Mouse (Mus musculus) skeletal muscle tissue, adult 2 months (tissue): ENCODE data around the gene Gpam.
A peak's percentile ranks its signal among the peaks of the same experiment; 100 is the strongest.
"Not testable (repeated sequence)": the region's sequence is repeated elsewhere in the genome, so short reads cannot be mapped to it uniquely, and the experiment has no call there.

Source experiments
- DNase-seq: peaks from one replicate; pipeline ENCODE4 v3.0.0-alpha.2; 2012; ENCODE audit warnings: low read depth, low spot score

The Gpam gene

DNA sequence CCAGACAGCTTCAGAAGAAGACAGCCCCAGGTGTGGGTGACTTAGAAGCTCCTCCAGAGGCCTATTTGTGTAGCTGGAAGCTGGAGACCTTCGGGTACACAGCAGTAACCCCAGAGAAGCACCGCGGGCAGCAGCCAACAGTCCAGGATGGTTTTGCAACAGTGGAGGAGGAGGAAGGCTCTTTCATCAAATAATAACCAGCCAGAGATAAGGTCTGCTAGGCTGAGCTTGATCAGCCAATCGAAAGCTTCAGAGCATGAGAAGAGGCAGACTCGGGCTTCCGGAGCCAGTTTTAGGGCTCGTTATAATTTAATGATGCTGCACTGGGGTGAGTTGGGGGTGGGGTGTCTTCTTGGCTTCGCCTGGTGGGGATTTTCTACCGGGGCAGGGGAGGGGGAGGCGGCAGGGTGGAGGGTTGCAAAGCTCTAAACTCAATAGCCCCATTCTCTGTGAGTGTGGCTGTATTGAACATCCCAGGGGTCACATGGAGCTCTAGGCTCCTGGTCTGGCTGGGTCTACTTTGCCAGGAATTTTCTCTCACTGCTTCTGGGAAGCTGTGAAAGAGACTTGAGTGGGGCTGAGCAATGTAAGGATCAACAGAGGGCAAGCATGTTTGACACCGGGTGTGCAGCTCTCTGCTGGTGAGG, at the start of gene Gpam:
Gpam (minus strand) TSS at position 167 of the 647 bp plus-strand sequence.
- DNase-seq: no peak

DNA sequence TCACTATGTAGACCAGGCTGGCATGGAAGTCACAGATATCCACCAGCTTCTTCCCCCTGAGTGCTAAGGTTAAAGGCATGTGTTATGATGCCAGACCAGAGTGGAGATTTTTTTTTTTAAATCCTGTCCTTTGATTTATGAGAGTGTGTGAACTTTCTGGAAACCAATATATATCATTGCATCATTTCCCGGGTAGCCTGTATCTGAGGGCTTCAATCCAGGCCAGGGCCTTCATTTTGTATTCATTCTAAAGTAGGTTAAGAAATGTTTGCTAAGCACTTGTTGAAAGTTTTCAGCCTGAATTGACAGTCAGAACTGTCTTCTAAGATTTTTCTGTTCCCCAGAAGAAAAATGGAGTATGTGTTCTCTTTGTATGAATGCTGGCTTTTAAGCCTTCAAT, 44.5 kb upstream of the Gpam start:
- DNase-seq: no peak

DNA sequence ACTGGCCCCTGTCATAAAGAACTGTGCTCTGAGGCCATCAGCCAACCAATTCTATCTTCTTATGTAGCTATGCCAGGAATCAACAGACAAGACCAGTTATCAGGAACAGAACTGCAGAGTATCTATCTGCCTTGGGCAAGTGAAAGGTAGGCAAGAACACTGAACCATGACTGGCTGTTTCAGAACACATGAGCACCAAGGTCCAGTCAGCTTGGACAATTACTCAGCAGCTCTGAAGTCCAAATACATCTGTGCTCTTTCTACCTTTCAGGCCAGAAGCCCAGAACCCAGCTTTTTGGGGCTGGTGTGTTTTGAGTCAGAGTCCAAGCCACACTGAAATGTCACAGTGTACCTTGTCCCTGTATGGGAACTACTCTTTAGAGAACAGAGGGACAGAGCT, 43.4 kb upstream of the Gpam start:
- no peak for DNase-seq

DNA sequence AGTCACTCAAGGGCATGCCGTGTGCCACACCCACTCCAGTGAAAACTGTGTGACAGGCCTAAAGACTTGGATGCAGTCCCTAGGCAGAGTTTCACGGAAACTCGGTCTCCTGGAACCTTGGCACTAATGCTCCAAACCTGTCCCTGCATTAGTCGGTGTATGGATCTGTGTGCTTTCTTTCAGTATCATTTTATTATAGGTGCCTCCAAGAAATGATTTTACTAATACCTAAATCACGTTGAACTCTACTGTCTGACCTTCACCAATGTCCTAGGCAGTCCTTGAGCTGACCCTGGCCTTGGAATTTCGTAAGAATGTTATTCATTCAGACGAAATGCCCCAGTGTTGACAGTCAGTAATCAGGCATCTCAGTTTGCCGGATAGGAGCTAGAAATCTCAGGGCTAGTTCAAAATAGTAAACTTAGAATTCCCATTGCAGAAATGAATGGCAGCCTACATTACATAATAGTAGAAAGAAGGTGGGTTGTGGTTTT, 42.2 kb upstream of the Gpam start:
- not testable (repeated sequence) for DNase-seq

DNA sequence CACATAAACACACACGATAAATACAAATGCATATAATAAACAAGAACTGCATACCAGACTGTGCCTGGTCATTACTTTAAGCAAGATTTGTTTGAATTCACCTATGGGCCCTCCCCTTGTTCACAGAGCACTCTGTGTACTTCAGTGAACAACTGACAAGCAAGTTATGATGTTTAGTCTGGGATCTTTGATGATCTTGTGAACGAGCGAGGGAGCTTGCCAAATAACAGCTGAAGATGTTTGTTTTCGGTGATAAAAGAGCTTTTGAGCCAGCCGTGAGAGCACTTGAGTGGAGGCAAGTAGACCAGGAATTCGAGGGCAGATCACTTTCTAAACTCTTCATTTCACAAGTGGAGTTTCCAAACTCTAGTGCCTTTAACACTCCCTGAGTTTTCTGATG, 41.3 kb upstream of the Gpam start:
- no peak for DNase-seq

DNA sequence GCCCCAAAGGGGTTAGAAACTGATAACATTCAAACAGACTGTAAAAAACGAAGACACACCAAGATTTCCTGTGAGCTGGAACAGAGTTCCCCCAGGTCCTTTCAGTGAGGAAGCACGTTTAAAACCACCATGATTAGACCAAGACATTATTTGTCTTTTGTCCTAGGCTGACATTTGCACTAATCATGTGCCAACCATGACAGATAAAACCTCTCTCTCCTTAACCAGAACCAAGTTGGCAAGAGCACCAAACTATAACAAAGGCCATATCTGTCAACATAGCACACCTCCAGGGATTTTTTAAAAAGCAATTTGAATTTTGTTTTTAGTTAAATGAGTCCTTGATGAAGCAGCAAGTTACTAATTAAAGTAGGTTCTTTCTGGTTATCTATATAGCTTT, 40.7 kb upstream of the Gpam start:
- DNase-seq: no peak

DNA sequence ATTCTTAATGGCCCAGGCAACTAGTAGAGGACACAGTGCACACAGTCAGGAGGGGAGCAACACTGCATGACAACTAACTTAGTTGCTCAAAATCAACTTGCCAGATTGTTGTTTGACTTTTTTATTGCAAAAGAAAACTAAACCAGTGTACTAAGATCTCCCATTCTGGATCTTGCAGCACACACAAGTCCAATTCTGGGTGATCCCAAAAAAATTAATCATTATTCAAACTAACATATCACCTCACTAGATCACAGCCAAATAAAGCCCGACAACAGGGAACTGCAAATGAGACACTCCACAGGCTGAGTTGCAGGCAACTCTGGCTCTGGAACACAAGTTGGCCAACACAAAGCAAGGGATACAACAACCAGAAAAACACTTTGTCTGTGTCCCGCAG, 39.7 kb upstream of the Gpam start:
- DNase-seq: no peak

DNA sequence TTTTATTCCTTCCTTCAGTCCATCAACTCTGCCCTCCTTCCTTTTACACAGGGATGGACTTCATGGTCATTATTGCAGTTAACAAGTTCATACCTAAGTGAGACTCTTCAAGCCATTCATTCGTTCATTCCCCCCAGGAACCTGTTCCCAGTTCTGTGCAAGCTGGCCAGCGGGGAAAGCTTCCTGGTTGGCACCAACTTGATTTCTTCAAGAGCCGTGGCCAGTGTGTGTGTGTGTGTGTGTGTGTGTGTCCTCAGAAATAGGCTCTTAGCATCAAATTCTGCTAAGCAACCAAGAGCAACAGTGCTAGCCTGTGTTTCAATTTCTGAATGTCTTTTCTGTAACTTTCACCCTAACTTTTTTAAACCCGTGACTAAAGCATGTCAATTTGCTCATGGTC, 38.9 kb upstream of the Gpam start:
- no peak for DNase-seq

DNA sequence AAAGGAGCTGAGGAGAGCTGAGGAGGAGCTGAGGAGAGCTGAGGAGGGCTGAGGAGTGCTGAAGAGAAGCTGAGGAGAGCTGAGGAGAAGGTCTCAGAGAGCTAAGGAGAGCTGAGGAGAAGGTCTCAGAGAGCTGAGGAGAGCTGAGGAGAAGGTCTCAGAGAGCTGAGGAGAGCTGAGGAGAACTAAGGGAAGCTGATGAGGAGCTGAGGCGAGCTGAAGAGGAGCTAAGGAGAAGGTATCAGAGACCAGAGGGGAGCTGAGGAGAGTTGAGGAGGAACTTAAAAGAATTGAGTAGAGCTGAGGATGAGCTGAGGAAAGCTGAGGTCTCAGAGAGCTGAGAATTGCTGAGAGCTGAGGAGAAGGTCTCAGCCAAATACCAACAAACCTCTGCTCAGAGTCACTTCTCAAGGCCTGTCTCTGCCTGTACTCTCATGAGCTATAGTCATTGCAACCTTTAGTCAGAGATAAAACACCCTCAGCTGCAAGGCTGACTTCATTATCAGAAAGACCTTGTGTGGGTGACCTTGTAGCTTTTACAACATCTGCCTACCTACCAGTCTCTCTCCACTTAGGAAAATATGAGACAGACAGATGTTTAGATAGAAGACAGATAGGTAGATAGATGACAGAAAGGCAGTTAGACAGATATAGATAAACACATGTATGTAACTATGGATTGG, 38.3 kb upstream of the Gpam start:
- no peak for DNase-seq

DNA sequence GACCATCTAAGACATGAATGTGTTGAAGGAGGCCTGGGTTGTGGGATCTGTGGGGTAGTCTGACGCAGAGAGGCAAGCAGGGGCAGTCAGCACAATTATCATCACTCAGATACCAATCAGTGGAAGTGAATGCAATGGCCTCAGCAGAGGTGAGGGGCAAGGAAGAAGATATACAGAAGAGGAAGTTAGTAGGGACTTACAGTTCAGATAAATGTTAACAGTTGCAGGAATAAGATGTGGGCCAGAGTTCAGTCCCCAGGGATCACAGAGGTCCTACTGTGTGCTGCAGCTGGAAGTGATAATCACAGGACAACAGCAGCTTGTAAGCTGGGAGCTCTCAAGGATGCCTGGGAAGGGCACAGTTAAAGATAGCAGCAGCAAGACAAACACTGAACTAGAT, 37.1 kb upstream of the Gpam start:
- no peak for DNase-seq

DNA sequence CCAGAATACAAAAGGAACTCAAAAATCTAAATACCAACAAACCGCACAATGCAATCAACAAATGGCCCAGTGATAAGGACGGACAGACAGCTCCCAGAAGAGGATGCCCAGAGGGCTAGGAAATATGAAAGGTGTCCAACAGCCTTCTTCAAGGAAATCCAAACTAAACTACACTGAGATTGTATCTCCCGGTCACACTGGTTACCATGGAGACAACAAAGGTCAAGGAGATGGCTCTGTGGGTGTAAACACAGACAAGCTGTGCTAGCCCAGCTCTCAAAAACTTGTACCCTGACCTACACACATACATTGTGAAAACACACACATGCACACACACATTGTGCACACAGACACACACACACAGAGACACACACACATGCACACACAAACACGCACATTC, 35.2 kb upstream of the Gpam start:
- no peak for DNase-seq

DNA sequence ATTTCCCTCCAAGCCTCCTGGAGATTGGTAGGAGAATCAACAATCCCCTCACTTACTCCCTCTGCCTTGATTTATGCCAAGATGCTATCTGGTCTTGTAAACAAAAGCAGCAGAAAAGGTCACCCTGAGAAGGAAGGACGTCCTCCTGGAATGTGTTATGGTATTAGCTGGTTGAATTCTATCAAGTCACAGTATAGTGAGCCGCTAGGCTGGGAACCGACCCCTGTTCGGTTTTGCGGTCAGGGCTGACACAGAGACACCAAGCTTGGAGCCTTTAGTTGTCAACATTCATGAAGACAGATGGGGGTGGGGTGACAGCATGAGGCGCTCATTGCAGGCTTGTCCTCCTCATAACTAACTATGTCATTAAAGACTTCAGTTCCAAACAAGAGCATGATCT, 32.8 kb upstream of the Gpam start:
- DNase-seq: no peak

DNA sequence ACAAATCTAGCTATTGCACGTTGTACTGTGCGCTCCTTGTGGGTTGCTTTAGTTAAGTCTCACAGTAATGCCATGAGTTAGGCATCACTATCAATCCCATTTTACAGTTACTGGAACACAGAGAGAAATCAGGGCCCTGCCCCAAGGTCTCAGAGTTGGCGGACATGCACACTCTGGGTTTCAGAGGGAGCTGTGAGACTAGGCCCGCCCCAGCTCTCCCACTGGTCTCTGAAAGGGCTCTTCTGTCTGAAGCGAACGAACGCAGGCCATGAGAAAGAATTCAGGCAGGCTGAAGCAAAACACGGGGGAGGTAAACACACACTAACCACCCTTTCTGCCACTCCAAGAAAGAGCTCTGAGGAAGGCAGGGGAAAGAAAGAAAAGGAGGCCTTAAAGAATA, 31.6 kb upstream of the Gpam start:
- no peak for DNase-seq

DNA sequence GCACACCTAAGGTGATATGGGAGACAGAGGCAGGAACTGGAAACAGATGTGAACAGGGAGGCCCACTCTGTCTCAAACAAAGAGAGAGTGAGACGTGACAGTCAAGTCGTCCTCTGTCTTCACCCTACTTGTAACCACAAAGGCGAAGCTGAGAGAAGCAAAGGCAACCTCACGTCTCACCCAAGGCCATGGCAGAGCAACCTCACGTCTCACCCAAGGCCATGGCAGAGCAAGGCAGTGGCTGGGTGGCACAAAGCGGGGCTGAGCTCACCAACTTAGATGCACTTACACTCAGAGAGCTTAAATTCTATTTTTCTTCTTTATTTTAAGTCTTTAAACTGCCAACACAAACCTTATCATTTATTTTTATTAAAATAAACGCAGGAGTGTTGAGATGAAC, 30.0 kb upstream of the Gpam start:
- no peak for DNase-seq

DNA sequence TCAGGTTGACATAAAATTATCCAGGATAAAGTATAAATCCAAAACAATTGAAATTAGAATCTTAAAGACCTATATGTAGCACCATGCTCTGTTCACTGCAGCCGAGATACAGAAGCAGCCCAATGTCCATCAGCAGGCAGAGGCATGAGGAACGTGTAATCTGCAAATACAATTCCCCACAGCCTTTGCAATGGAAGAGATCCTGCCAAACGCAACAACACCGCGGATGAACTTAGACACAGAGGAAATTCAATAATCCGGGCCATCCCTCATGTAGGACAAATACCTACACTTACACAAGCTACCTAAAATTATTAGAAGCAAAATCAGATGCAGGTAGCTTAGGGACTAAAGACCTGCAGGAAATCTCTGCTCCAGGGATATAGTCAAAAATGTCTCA, 25.9 kb upstream of the Gpam start:
- DNase-seq: no peak

DNA sequence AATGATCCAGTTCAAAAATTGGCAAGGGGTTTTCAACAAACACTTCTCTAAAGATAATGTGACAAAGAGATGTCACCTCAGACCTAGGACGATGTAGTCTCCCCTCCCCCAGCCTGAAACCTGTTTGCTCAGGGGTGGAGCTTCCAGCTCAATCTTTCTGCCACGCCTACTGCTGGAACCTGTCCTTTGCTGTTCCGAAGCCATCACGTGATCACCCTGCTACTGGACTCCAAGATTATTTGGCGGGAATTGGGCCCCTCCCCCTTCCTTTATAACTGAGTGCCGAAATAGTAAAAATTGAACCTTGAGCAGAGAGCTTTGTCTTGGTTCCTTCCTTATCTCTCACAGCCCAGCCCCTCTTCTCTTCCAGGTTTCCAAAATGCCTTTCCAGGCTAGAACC, 25.2 kb upstream of the Gpam start:
- DNase-seq: not testable (repeated sequence)

DNA sequence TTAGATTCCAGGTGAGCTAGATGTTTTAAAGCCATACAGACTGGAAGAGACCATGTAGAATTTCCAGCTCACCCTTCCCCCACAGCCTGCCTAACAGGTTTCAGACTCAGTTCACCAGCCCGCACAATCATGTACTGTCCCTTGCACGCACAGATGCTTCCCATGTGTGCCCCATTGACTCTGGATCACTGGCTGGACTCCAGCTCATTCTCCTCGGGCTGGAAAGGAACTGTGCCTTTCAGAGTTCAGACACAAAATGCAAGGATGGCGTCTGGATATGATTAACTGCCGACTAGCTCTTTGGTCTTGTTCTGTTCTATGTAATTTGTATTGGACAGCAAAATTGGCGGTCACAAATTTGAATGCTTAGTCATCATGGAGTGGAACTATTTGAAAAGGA, 22.6 kb upstream of the Gpam start:
- DNase-seq: no peak

DNA sequence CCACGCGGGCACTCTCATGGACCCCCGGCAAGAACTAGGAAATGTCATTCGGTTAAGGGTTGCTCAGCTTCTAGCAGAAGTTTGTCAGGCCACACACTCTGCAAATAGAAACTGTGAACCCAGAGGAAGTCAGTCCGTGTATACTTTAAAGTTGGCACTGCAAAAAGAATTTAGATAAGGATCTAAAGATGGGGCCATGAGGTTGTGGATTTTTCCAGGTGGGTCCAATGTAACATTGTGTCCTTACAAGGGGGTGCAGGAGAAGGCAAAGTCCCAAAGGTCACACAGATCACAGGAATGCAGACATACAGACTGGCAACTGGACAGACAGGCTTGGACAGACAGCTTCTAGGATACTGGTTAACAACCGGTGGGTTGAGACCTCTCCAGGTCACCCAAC, 21.1 kb upstream of the Gpam start:
- no peak for DNase-seq

DNA sequence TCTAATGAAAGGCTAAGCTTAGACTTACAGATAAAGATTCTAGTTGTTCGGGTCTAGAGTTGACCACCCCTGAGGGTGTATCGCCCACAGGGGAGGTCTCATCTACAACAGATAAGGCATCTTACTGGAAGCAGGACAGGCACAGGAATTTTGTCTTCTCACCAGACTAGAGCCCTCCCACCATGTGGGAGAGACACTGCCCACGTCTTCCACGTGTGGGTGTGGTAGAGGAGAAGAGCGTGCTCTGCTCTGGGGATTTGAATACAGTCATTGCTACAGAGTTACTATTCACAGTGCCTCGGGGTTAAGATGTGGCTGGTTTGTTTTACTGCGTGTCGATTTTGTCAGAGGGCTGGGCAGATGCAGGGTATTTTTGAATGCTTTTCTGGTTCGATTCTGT, 20.5 kb upstream of the Gpam start:
- no peak for DNase-seq

DNA sequence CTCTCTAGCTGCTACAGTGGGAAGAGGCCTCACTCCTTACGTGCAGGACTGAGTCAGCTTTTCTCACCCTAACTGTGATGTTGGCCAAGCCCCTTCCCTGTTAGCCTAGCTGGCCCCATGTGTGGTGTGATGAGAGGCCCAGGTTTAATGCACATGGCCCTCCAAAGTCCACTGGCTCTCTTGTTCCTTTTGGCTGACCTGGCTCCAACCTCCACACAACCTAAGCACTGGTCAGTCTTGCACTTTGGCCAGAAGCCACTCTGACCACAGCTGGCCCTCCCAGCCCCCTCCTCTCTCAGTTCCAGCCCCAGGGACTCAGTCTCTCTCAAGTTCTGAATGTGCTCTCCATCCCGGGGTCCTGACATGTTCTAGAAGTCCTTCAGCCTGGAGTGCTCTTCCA, 18.1 kb upstream of the Gpam start:
- no peak for DNase-seq

DNA sequence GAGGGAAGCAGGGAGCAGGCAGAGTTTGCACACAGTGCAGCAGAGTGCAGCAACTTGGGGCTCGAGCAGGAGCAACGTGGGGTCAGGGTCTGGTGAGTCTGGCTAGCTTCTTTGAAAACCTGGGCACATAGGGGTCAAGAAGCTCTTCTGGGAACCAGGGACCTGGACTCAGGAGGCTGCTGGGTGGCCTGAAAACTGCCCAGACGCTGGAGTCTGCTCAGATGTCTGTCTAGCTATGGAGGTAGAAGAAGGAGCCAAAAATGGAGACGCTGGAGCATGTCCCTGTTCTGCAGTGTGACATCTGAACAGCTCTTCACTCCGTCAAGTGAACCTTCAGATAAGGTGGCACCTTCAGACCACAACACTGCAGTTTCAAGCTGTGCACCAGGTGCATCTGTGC, 17.7 kb upstream of the Gpam start:
- DNase-seq: no peak

DNA sequence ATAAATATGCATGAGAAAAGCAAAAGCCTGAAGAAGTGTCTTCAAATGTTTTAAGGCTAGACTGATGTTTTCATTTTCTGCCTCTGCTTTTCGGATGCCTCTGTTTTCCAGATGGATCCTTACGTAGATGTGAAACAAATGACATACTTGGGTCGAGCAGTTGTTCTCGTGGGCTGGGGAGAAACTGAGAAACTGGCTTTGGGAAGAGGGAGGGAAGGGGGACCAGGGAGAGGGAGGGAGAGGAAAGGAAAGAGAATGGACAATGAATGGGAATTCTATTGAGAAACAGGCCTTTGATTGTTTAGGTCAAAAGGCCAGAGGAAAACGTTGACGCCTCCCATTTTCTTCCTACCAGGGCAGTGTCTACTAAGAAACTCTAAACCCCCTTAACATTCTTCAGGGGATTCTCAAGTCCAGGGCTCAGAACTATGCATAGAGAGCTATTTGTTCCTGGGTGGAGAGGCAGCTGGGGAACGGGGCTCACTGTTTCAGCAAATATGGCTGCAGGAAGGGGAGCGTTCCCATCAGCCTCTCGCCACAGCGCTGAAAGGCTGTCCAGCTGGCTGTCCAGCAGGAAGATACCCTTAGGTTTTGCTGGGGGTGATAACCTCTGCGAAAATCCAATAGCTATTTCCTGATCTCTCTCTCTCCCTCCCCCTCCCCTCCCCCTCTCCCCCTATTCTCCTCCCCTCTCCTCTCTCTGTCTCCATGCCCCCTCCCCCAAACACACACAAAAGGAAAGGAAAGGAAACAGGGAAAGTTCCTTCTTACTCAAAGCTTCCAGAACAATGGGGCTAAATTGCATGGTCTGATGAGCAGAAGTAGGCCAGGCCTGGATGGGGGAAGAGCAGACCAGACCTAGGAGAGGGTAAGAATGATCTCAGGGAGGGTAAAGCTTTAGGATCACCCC, 16.6 kb upstream of the Gpam start:
- DNase-seq: no peak

DNA sequence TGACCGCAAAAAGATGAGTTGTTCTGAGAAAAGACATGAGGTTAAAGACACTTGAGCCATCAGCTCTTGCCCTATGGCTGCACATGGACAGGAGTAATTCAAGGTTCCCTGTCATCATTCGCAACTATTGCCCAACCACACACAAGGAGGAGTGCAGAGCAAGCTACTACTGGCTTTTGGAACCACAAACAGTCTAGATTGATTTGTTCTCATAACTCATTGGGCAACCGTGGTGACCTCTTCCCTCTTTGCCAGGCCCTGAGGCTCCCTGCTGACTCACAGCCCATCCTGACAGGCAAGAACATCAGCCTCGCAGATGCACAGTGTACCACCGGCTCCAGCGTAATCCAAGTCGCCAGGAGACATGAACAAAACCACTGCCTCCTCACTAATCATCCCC, 12.3 kb upstream of the Gpam start:
- DNase-seq: peak; percentile 50
